Mouse (Mus musculus) spleen, postnatal 14 days (tissue): ENCODE results near the gene Hoga1.
"Not testable (repeated sequence)": the region's sequence is repeated elsewhere in the genome, so short reads cannot be mapped to it uniquely, and the experiment has no call there.

ENCODE experiments used
- DNase-seq, 2 experiments: peaks; one replicate each; pipeline ENCODE4 v3.0.0; 2021 to 2022; ENCODE audit warnings: low spot score in 2 of 2

Gene Hoga1

DNA sequence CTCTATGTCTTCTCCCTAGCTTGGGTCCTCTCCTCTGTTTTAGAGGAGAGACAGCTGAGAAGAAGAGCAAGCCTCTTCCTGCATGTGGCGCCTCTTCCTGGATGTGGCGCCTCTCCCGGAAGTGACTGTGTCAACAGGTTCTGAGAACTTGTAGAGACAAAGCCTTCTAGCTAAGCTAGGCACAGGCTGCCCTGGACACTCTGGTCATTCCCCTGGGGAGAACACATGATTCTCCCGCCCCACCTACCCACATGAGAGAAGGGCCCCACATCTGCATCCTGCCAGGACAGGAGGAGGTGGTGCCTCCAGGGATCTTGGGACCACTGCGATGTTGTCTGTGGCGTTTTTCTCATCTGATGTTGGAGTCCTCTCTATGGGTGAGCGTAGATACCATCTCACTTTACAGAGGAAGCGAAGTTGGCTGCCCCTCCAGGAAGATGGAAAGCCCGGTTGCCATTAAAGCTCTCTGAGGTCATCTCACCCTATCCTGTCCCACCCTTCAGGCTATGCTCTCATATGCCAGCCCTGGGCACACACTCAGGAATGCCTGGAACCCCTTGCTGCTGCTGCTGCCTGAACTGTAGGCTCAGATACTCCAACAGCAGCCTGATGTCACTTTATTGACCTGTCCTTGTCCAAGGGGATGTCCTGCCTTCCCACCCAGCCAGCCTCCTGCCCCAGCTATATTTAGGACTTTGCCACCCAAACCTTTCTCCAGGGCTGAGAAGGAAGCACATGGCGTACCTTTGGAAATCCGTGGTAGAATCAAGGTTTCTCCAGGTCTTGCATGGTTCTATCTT, 23.2 kb downstream of the Hoga1 start:
- DNase-seq: no peak

DNA sequence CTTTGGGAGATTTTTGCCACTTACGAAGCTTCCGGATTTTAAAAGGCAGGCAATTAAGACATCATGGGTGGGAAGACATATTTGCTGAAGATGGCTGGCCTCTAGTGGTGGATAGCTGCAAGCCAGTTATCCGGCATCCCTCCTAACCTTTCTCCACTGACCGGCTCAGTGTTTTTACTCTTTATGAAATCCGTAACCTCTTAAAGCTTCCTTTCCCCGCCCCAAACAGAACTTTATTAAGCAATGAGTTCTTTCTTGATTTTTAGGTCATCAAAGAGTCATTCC, 23.8 kb downstream of the Hoga1 start:
- DNase-seq: no peak

DNA sequence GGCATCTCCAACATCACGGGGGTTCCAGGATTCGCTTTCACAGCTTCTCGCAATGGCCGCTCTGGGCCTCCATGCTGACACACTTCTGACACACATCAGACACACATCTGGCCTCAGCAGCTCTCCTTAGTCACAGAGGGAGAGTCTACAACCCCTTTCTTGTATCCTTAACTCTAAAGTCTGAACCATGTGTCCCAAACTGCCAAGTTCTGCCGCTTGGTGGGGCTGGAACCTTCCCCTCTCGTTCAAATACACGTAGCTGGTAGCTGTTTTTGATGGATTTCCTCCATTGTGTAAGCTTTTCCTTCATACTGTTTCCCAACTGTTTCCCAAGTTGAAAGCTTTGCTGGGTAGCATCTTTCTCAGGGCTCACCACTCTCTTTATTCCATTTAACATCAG, 25.8 kb downstream of the Hoga1 start:
- no peak for DNase-seq

DNA sequence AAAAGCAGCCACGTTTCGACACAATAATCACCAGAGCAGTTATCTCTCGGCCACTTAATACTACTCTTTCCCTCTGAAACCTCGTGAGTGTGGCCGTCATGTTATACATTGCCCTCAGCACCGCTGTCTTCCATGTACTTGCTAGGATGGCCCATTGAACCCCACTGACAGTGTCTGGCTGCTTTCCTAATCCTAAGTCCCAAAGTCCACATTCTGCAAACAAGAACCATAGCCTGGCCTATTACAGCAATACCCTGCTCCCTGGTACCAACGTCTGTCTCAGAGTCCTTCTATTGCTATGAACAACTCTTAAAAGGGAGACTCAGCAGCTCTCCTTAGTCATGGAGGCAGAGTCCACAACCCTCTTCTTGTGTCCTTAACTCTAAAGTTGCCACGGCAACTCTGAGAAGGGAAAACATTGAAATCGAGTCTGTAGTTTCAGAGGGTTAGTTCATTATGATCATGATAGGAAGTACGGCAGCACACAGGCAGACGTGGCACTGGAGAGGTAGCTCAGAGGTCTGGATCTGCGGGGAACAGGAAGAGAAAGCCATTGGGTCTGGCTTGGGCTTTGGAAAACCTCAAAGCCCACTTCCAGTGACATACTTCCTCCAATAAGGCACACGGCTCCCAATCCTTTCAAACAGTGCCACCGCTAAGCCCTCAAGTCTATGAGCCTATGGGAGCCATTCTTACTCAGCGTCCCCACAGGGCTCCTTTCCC, 26.6 kb downstream of the Hoga1 start:
- DNase-seq: no peak

DNA sequence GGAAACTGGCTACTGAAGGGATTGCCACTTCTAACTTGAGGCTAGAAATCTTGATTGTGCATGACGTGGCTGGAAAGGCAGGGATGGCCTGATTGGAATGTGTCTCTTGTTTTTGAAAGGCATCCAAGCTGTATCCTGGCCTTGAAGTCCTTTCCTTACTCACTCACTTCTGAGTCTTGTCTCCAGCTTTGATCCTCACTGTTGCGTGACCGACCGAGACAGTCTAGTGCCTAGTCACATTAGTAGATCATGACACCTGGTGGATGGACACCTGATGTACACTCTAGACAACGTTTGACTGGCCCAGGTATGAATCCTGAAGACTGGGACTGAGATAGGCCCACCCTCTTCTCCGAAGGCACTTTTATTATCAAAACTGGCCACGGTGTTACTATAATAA, 27.4 kb downstream of the Hoga1 start:
- no peak for DNase-seq

DNA sequence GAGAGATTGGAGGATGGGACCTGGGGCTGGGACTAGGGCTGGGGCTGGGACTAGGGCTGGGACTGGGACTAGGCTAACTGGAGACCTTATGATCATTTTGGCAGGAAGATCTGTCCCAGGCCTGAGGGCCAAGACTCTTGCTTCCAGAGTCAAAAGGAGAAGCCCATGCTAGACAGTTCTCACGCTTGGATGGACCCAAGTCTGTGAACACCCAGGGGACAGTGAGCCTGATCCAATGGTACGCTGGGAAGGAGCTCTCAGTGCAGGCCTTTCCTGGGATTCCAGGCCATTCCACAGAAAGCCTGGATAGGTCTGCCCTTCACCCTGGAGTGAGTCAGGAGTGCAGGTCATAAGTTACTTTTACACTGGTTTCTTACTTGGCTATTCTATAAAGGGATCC, 29.6 kb downstream of the Hoga1 start:
- DNase-seq: no peak

DNA sequence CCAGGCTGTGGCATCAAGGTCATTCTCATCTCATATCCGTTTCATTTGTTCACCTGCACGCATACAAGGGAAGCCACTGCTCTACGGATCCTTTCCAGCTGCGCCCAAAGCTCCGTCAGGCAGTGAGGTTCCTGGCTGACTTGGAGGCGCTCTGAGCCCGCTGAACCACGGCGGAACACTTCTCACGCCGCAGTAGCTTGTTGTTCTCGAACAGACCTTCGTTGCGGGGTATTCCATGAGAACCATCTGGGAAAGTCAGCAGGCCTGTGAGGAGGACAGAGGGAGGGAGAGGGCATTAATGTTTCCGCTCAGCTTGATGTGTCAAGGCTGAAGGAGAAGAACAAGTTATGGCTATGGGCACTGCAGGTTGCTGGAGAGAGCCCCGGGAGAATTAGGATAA, 30.6 kb downstream of the Hoga1 start:
- DNase-seq: no peak

DNA sequence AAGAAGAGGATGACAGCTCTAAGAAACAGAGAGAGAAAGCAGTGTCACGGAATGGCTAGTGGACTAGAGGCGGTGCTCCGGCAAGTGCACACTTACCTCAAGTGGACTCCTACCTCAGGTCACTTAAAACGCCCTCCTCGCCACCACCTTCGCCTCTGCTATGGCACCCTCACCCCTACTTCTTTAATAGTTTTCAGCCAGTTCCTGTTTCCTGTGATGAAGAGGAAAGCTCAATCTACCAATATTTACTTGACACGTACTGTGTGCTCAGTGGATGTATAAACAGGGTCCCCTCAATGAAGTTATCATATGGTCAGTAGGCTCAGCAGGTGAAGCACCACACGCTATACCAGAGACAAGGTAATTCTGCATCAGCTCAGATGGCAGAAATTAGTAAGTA, 33.2 kb downstream of the Hoga1 start:
- no peak for DNase-seq

DNA sequence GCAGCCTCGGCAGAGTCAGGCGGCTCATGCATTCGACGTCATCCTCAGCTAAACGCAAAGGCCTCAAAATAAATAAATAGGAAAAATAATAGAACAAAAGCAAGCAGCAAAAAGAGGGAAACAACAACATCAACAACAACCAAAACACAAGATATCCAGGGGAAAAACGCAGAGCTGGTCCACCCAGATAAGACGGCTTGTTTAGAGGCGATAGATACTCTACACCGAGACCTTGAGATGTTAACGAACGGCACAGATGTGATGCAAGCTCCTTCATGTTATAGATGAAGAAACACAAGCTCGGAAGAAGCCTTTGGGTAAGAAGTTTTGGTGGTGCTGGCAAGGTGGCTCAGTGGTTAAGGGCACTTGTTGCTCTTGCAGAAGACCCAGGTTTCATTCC, 33.6 kb downstream of the Hoga1 start:
- no peak for DNase-seq

DNA sequence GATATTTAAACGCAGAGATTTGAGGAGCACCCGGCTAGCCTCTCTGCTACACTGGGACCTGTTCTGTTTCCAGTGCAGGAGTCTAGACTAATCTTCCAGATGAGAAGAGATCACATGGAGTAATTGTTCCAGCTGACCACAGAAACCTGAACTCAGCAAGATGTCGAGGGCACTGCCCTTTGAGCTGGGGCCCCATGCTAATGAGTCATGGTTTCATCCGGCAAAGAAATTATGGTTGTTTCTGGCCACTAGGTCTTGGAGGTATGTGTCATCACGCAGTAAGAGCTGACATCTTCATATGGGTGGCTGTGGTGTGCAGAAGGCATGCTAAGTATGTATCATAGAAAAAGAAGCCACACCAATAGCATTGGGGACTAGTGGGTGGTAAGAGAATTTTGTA, 34.5 kb downstream of the Hoga1 start:
- no peak for DNase-seq

DNA sequence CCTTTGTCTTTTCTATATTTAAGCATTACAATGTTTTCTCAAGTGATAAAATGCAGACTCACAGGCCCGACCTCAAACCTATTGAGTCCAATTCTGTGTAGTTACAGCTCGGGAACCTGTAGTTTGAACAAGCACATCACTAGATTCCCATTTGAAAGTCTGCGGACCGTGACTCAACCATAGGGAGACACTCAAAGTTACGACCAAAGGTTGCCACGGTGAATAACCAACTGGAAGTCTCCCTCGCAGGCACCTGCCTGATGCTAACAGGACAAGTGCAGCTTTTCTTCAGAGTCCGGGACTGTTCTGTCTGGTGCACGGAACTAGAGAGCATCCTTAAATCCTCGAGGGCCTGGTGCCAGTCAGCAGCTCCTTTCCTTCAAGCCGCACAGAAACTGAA, 35.1 kb downstream of the Hoga1 start:
- no peak for DNase-seq

DNA sequence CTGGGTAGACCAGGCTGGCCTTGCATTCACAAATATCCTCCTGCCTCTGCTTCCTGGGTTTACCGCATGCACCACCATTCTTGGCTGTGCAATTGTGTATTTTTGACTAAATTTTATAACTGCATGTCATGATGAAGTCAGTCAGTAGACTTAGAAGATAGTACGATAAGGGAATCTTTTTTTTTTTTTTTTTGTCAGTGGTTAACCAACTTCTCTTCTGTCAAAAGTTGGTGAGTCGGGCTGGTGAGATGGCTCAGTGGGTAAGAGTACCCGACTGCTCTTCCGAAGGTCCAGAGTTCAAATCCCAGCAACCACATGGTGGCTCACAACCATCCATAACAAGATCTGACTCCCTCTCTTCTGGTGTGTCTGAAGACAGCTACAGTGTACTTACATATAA, 36.2 kb downstream of the Hoga1 start:
- not testable (repeated sequence) for DNase-seq

DNA sequence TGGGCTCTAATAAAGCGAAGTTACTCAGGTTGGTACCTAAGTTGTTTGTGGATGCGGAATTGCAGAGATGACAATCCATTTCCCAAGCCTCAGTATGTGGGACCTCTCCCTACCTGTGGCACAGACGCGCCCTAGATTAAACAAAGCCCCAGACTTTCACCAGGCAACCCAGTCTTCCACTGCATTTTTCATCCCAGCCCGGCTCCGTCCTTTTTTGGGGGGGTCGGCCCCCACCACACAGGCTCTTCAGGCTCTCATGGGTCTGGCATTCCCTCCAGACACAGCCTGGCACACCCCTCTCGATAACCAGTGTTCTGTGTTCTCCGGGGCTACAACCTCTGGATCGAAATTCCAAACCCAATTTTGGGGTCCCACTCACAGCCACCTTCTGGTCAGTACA, 40.3 kb downstream of the Hoga1 start:
- DNase-seq: no peak

DNA sequence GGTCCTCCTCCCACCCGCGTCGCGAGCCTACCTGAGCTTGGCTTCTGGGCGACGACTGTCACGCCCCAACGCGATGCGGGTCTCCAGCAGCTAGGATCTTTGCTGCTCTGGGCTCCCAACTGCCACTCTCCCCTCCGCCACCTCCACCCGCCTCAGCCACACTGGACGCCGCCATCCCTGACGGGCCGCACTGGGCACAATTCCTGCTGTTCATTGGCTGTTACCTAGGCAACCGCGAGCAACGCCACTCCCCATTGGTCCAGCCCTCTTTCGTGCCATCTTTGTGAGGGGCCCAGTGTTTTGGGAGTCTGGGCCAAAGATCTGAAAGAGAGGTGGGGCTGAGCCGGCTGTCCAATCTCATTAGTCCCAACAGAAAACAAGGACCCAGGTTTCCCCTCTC, 40.8 kb downstream of the Hoga1 start, which contains the start of gene Morn4:
TSS of gene Morn4 (minus strand) at position 192 of the 400 bp plus-strand sequence.
- peak in 1 of 2 experiments; percentile 13 for DNase-seq

DNA sequence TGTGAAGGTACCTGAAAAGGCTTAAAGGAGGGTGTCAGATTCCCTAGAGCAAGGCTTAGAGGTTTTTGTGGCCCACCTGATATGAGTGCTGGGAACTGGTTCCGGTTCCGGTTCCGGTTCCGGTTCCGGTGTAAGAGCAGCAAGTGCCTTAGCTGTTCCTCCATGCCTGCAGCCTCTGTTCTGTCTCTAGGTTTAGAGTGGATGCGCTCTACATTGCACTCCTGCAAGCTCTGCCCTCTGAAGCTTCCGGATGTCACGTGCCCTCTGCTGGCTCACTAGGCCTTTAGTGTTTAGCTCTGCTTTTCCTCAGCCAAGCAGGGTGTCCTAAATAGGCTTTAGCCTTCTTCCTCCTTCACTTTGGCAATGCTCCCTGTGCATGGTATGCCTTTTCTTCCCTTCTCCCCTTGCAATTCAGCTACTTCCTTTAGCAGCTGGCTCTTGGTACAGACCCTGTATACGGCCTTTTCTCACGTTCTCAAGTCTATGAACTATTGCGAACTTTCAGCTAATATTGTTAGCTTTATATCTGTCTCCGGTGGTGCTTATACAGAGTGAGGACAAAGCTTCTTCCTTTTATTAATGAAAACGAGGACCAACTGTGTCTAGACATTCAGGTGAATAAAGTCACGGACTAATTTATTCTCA, 43.8 kb downstream of the Hoga1 start:
- peak; percentile 30 to 42 for DNase-seq

DNA sequence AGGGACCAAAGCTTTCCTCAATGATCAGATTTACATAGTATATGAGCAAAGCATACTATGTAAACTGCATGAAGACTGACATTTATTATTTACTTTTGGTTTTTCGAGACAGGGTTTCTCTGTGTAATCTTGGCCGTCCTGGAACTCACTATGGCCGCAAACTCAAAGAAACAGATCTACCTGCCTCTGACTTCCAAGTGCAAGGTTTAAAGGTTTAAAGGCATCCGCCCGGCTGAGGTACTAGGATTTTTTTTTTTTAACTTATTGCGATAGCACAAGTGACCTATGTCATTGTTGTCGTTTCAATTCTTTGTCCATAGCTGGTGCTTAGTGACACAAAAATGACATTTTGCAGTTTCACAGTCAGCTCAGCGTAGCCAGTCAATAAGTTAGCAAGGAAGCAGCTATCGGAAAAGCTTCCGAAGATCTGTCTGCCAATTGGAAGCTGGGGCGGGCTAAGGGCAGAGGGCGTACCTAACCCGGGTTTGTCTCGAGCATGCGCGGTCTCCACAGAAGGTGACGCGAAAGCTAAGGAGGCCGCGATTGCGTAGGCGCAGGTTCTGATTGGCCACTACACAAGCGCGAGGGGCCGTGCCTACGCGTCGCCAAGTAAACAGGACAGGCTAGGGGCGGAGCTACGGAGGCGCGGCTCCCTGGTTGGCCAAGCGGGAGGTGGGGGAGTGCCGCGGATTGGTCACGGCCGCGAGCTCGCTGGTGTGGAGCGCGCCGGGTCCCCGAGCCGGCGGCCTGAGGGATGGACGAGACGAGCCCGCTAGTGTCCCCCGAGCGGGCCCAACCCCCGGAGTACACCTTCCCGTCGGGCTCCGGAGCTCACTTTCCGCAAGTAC, 44.6 kb downstream of the Hoga1 start, which contains the start of gene Pi4k2a:
TSS of gene Pi4k2a (plus strand) at position 723 of the 848 bp plus-strand sequence.
- peak; percentile 96 to 97 for DNase-seq

DNA sequence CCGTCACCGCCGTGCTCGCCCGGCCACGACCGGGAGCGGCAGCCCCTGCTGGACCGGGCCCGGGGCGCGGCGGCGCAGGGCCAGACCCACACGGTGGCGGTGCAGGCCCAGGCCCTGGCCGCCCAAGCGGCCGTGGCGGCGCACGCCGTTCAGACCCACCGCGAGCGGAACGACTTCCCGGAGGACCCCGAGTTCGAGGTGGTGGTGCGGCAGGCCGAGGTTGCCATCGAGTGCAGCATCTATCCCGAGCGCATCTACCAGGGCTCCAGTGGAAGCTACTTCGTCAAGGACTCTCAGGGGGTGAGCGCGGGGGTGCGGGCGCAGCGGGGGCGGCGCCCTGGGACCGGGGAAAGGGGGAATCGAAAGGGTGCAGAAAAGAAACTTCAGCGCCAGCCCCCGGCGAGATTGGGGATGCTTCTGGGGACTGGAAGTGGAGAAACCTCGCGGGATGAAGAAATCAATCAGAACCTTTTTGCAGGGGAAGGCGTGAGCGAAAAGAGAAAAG, 45.3 kb downstream of the Hoga1 start:
- DNase-seq: peak in 1 of 2 experiments; percentile 19

DNA sequence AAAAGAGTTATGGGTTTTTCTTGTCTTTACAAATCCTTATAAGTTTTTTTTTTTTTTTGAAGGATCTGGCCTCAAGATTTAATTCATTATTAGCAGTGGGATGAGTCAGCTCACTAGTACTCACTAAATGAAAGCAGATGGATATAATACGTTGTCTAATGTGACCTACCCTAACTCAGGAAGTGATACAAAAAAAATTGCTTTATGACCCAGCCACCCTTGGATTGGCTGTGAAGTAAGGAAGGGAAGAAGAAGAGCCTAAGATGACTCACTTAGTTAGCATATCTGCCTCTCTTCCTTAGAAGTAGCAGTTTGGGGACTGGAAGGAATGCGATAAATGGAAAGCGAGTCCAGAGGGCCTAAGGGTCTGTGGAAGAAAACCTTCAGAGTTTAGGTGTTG, 54.0 kb downstream of the Hoga1 start:
- no peak for DNase-seq

DNA sequence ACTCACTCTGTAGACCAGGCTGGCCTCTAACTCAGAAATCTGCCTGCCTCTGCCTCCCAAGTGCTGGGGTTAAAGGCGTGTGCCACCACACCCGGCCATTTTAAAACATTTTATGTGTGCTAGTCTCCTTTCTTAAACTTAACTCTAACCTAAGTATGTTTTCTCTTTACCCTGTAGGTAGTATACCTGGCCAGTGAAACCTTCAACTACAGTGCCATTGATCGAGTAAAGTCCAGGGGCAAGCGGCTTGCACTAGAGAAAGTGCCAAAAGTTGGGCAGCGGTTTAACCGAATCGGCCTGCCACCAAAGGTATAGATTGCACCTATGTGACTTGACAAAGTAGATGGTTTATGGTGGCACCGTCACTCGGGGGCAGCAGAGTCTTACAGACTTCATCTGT, 59.3 kb downstream of the Hoga1 start:
- DNase-seq: no peak

DNA sequence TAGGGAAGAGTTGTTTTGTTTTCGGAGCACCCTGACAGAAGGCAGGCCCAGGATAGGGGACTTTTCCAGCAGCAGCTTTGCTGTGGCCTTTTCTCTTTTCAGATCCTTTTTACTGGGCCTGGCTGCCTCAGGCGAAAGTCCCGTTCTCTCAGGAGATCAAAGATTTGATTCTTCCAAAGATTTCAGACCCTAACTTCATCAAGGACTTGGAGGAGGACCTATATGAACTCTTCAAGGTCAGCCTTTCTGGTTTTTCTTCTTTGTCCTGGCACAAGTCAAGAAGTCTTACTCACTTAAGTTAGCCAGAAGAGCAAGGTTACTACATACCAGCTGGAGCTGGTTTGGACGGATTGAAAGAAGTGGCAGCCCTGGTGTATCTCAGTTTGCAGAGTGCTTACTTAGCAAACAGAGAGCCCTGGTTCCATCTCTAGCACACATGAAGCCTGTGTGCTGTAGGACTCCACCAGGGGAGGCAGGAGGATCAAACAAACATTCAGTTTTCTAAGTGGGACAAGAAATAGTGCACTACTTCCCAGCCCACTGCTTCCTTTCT, 70.4 kb downstream of the Hoga1 start:
- DNase-seq: no peak

DNA sequence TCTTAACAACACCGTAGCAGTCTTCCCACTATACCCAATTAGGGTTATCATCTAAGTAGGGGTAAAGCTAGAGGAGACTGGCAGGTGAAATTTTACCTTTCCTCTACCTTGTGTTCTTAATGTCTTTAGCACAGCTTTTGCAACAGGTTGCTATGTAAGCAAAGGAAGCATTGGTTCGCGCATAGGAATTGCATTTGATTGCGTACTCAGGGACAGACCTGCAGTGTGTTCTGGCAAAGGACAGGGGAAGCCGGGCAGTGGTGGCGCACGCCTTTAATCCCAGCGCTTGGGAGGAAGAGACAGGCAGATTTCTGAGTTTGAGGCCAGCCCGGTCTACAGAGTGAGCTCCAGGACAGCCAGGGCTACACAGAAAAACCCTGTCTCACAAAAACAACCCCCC, 72.7 kb downstream of the Hoga1 start:
- no peak for DNase-seq
